Mouse (Mus musculus) limb, embryonic 14.5 days (tissue): ENCODE data around the gene Gm21976. TPM values are rescaled to one million over a fixed set of nuclear protein-coding genes. Genes with fewer than 3 reads are reported as not detected.

ENCODE experiments used
- ATAC-seq: fragments of 200-750 bp; cut with Nextera tagmentation; 2 replicates; pipeline ENCODE4 v1.8.0; 2017; ENCODE audit warnings: low read depth, moderate number of reproducible peaks, moderate TSS enrichment; ENCODE audit not compliant: low FRiP score
- DNase-seq: peaks from one replicate; pipeline ENCODE4 v3.0.0-alpha.2; 2015; ENCODE audit warnings: low spot score
- H3K27ac ChIP-seq: fragments of 300-500 bp; sonication (generic); replicated peaks from 2 replicates; pipeline ENCODE4 v1.5.1; 2014; ENCODE audit warnings: low read depth, mild to moderate bottlenecking, low read length, moderate library complexity, mixed read lengths
- H3K27me3 ChIP-seq: fragments of 300-500 bp; sonication (generic); 2 replicates; pipeline ENCODE4 v1.6.1; 2014; ENCODE audit warnings: low read length, mixed read lengths; ENCODE audit not compliant: control insufficient read depth, insufficient read depth
- H3K36me3 ChIP-seq: fragments of 300-500 bp; sonication (generic); 2 replicates; pipeline ENCODE4 v1.6.1; 2014; ENCODE audit warnings: mild to moderate bottlenecking, low read length, moderate library complexity, mixed read lengths; ENCODE audit not compliant: control insufficient read depth, insufficient read depth
- H3K4me1 ChIP-seq: fragments of 300-500 bp; sonication (generic); 2 replicates; pipeline ENCODE4 v1.6.1; 2014; ENCODE audit warnings: antibody characterized with exemption, low read length, mixed read lengths; ENCODE audit not compliant: control insufficient read depth, insufficient read depth
- H3K4me2 ChIP-seq: fragments of 300-500 bp; sonication (generic); replicated peaks from 2 replicates; pipeline ENCODE4 v1.6.1; 2014; ENCODE audit warnings: low read depth, mild to moderate bottlenecking, low read length, moderate library complexity; ENCODE audit not compliant: severe bottlenecking
- H3K4me3 ChIP-seq: fragments of 300-500 bp; sonication (generic); replicated peaks from 2 replicates; pipeline ENCODE4 v1.5.1; 2014; ENCODE audit warnings: low read length
- H3K9ac ChIP-seq: fragments of 300-500 bp; sonication (generic); 2 replicates; pipeline ENCODE4 v1.6.1; 2014; ENCODE audit warnings: mild to moderate bottlenecking, low read depth, low read length, moderate library complexity; ENCODE audit not compliant: severe bottlenecking
- H3K9me3 ChIP-seq: fragments of 300-500 bp; sonication (generic); 2 replicates; pipeline ENCODE4 v1.6.1; 2016; ENCODE audit warnings: low read length; ENCODE audit not compliant: control insufficient read depth
- POLR2A ChIP-seq: fragments of 200-500 bp; IDR thresholded peaks from 2 replicates; pipeline ENCODE4 v1.8.0; 2012; ENCODE audit warnings: inconsistent platforms, mild to moderate bottlenecking, moderate library complexity, borderline replicate concordance; ENCODE audit not compliant: insufficient read depth, insufficient read length; ENCODE audit errors: extremely low read depth
- WGBS: fragments of 180-500 bp; shearing (Covaris S2); extraction: QIAGEN DNeasy Blood & Tissue Kit; methylation state at CpG from one replicate; pipeline ENCODE4 v1.1.7; 2014; 5-methylcytosine and 5-hydroxymethylcytosine counted together
- polyA plus RNA-seq, 2 experiments: library from polyadenylated mRNA; depleted of rRNA in 1 of 2; stranded (reverse) in 1 of 2; unstranded in 1 of 2; fragments of >200 nt; fragmentation: Nextera tagmentation in 1 of 2; extraction: Ambion mirVana in 1 of 2; gene quantifications; 2 replicates each; pipeline versions ENCODE4 v1.2.1 to v1.2.3; 2012 to 2014

Gene Gm21976
- polyA plus RNA-seq, 2 experiments = not detected

GRCm38 (mm10) chr13:98356176-98356972, 76.7 kb downstream of the Gm21976 start:
- no peak overlapping the region for H3K27ac ChIP-seq

More at GRCm38 (mm10) chr13:98356176-98356972, 76.7 kb downstream of the Gm21976 start:
- no peak for ATAC-seq
- no peak for DNase-seq
- H3K27me3 ChIP-seq = peaks cover 94% of the 10 kb centered on the region
- 6% methylated on average over 9 of the region's 9 CpGs for WGBS
- no peak for TF ChIP-seq POLR2A
- H3K4me1 ChIP-seq = peaks cover 5% of the 10 kb centered on the region; the same call in 1 of the 2 replicates
- H3K4me3 ChIP-seq = peak overlapping the region; percentile 46
- H3K9me3 ChIP-seq = no peaks in the 10 kb centered on the region
- no peak overlapping the region for H3K9ac ChIP-seq
- H3K36me3 ChIP-seq = no peaks in the 10 kb centered on the region
- peak overlapping the region; percentile 80 for H3K4me2 ChIP-seq

Other genes starting within 250 kb of the Gm21976 start
- 8.1 and 10.7 TPM in 2 replicates for gene Arhgef28, start 73.4 kb upstream of the Gm21976 start, polyA plus RNA-seq (2012; rRNA removed)
- gene Arhgef28, start 73.4 kb upstream of the Gm21976 start, polyA plus RNA-seq (2014; fragmentation: Nextera tagmentation; extraction: Ambion mirVana) = 12.9 and 15.4 TPM in 2 replicates
- gene Utp15, start 16.8 kb upstream of the Gm21976 start, polyA plus RNA-seq (2012; rRNA removed) = 19.2 and 20.6 TPM in 2 replicates
- gene Utp15, start 16.8 kb upstream of the Gm21976 start, polyA plus RNA-seq (2014; fragmentation: Nextera tagmentation; extraction: Ambion mirVana) = 25.3 and 27.6 TPM in 2 replicates
- 32.3 and 39.7 TPM in 2 replicates for gene Ankra2, start 16.8 kb upstream of the Gm21976 start, polyA plus RNA-seq (2012; rRNA removed)
- gene Ankra2, start 16.8 kb upstream of the Gm21976 start, polyA plus RNA-seq (2014; fragmentation: Nextera tagmentation; extraction: Ambion mirVana) = 30.8 and 31.7 TPM in 2 replicates
- 403 and 867 TPM in 2 replicates for gene Btf3, start 37.1 kb downstream of the Gm21976 start, polyA plus RNA-seq (2012; rRNA removed)
- 702 and 731 TPM in 2 replicates for gene Btf3, start 37.1 kb downstream of the Gm21976 start, polyA plus RNA-seq (2014; fragmentation: Nextera tagmentation; extraction: Ambion mirVana)
- 0.89 and 1.0 TPM in 2 replicates for gene Foxd1, start 74.4 kb downstream of the Gm21976 start, polyA plus RNA-seq (2012; rRNA removed)
- 0.32 and 0.46 TPM in 2 replicates for gene Foxd1, start 74.4 kb downstream of the Gm21976 start, polyA plus RNA-seq (2014; fragmentation: Nextera tagmentation; extraction: Ambion mirVana)
- 1.3 and 1.6 TPM in 2 replicates for gene Gm10320, start 212.1 kb downstream of the Gm21976 start, polyA plus RNA-seq (2012; rRNA removed)
- gene Gm10320, start 212.1 kb downstream of the Gm21976 start, polyA plus RNA-seq (2014; fragmentation: Nextera tagmentation; extraction: Ambion mirVana) = 0.84 and 2.3 TPM in 2 replicates